Mouse (Mus musculus): ENCODE data around the gene Dhx57. TPM values are rescaled to one million over a fixed set of nuclear protein-coding genes. Genes with fewer than 3 reads are reported as not detected.
"Not testable (repeated sequence)": the region's sequence is repeated elsewhere in the genome, so short reads cannot be mapped to it uniquely, and the experiment has no call there.

The Dhx57 gene
- polyA plus RNA-seq, 1 experiment, result 24.4 TPM

GRCm38 (mm10) chr17:80284446-80284845, 5.8 kb downstream of the Dhx57 start:
- no peak for DNase-seq
- Histone ChIP-seq H3K4me1 (ENCODE audit: control insufficient read depth, insufficient read depth, low read length) (no peaks in the 10 kb centered on the region; the same call in 1 of the 2 replicates), H3K27me3 (ENCODE audit: control insufficient read depth, insufficient read depth, low read length) (no peaks in the 10 kb centered on the region), H3K4me3 (replicated peaks; ENCODE audit: insufficient read depth, low read depth, low read length) (no peak overlapping the region), H3K27ac (ENCODE audit: insufficient read depth, low read length) (no peak overlapping the region)
- TF ChIP-seq CTCF (IDR thresholded peaks at IDR 0.05; ENCODE audit: borderline replicate concordance, insufficient read depth, low read depth, low read length) (no peak), POLR2A (IDR thresholded peaks at IDR 0.05; ENCODE audit: borderline replicate concordance, insufficient read depth, low read length) (no peak)
- WGBS, result 94% methylated on average over 4 of the region's 4 CpGs

GRCm38 (mm10) chr17:80279340-80280070, 10.8 kb downstream of the Dhx57 start:
- Histone ChIP-seq H3K4me3 (replicated peaks; ENCODE audit: insufficient read depth, low read depth, low read length) (no peak overlapping the region), H3K27ac (ENCODE audit: insufficient read depth, low read length) (no peak overlapping the region), H3K27me3 (ENCODE audit: control insufficient read depth, insufficient read depth, low read length) (no peaks in the 10 kb centered on the region), H3K4me1 (ENCODE audit: control insufficient read depth, insufficient read depth, low read length) (no peaks in the 10 kb centered on the region)
- 96% methylated on average over 8 of the region's 8 CpGs for WGBS
- DNase-seq, result no peak
- TF ChIP-seq CTCF (IDR thresholded peaks at IDR 0.05; ENCODE audit: borderline replicate concordance, insufficient read depth, low read depth, low read length) (no peak), POLR2A (IDR thresholded peaks at IDR 0.05; ENCODE audit: borderline replicate concordance, insufficient read depth, low read length) (no peak)

- no peak for TF ChIP-seq POLR2A (IDR thresholded peaks at IDR 0.05; ENCODE audit: borderline replicate concordance, insufficient read depth, low read length)
- no peak for TF ChIP-seq CTCF (IDR thresholded peaks at IDR 0.05; ENCODE audit: borderline replicate concordance, insufficient read depth, low read depth, low read length)
- Histone ChIP-seq H3K4me3 (replicated peaks; ENCODE audit: insufficient read depth, low read depth, low read length) (no peak overlapping the region), H3K4me1 (ENCODE audit: control insufficient read depth, insufficient read depth, low read length) (no peaks in the 10 kb centered on the region), H3K27ac (ENCODE audit: insufficient read depth, low read length) (no peak overlapping the region), H3K27me3 (ENCODE audit: control insufficient read depth, insufficient read depth, low read length) (no peaks in the 10 kb centered on the region)
- no peak for DNase-seq
- WGBS, result 92% methylated on average over 4 of the region's 4 CpGs
These were observed 12.0 kb downstream of the Dhx57 start for GRCm38 (mm10) chr17:80278255-80278654.

- not testable (repeated sequence) for H3K4me1 ChIP-seq (ENCODE audit: control insufficient read depth, insufficient read depth, low read length); H3K27ac ChIP-seq (ENCODE audit: insufficient read depth, low read length); H3K27me3 ChIP-seq (ENCODE audit: control insufficient read depth, insufficient read depth, low read length); H3K4me3 ChIP-seq (replicated peaks; ENCODE audit: insufficient read depth, low read depth, low read length); DNase-seq
- 93% methylated on average over 7 of the region's 7 CpGs for WGBS
These were observed 19.7 kb downstream of the Dhx57 start for GRCm38 (mm10) chr17:80270622-80271021.

- Histone ChIP-seq H3K27ac (ENCODE audit: insufficient read depth, low read length) (no peak overlapping the region), H3K4me3 (replicated peaks; ENCODE audit: insufficient read depth, low read depth, low read length) (no peak overlapping the region), H3K27me3 (ENCODE audit: control insufficient read depth, insufficient read depth, low read length) (no peaks in the 10 kb centered on the region), H3K4me1 (ENCODE audit: control insufficient read depth, insufficient read depth, low read length) (peaks cover 8% of the 10 kb centered on the region)
- TF ChIP-seq POLR2A (IDR thresholded peaks at IDR 0.05; ENCODE audit: borderline replicate concordance, insufficient read depth, low read length), result no peak
- no peak for TF ChIP-seq CTCF (IDR thresholded peaks at IDR 0.05; ENCODE audit: borderline replicate concordance, insufficient read depth, low read depth, low read length)
- DNase-seq, result no peak
- WGBS, result 98% methylated on average over 3 of the region's 3 CpGs
These were observed 22.1 kb downstream of the Dhx57 start for GRCm38 (mm10) chr17:80268151-80268550.

DNA sequence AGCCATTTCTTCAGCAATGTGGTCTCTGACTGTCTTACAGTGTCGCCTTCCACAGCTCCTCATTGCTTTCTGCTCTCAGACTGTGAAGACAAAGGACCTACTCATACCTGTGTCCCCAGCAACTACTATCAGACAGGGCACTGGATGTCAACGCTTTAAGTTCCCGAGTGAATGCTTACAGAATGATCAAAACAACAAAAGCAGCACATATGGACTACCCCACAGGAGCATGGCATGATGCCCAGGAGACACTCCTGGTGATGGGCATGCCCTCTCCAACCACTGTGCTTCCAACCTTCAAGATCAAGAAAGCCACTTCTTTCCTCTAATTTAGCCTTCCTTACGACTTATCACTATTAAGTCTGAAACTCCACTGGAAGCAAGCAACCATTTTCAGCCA, 23.2 kb downstream of the Dhx57 start:
- H3K27ac ChIP-seq (ENCODE audit: insufficient read depth, low read length), result no peak overlapping the region
- peak; percentile 72 to 78 for DNase-seq
- WGBS, result 33% methylated on average over 4 of the region's 4 CpGs
- no peak overlapping the region for H3K4me3 ChIP-seq (replicated peaks; ENCODE audit: insufficient read depth, low read depth, low read length)
- TF ChIP-seq CTCF (IDR thresholded peaks at IDR 0.05; ENCODE audit: borderline replicate concordance, insufficient read depth, low read depth, low read length) (no peak), POLR2A (IDR thresholded peaks at IDR 0.05; ENCODE audit: borderline replicate concordance, insufficient read depth, low read length) (no peak)
- H3K27me3 ChIP-seq (ENCODE audit: control insufficient read depth, insufficient read depth, low read length), result no peaks in the 10 kb centered on the region
- H3K4me1 ChIP-seq (ENCODE audit: control insufficient read depth, insufficient read depth, low read length), result peaks cover 8% of the 10 kb centered on the region

DNA sequence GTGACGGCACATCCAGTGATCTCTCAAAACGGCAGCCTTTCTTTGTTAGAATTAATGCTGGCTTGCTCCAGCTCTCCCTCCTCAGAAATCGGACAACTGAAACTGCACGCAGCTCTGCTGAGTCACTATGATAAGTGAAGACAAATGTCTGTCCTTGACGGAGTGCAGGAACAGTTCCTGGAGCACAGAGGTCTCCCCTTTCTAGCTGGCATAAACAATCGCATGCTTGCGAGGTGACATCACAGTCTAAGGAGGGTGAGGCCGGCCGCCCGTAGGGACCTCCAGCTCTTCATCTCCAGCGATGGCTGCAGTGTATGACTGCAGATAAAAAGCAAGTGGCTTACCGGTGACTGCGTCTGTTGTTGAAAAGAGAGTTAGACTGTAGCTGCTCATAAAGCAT, 35.1 kb downstream of the Dhx57 start:
- no peak for DNase-seq
- H3K27ac ChIP-seq (ENCODE audit: insufficient read depth, low read length), result no peak overlapping the region
- no peaks in the 10 kb centered on the region for H3K27me3 ChIP-seq (ENCODE audit: control insufficient read depth, insufficient read depth, low read length)
- TF ChIP-seq CTCF (IDR thresholded peaks at IDR 0.05; ENCODE audit: borderline replicate concordance, insufficient read depth, low read depth, low read length) (no peak), POLR2A (IDR thresholded peaks at IDR 0.05; ENCODE audit: borderline replicate concordance, insufficient read depth, low read length) (no peak)
- no peak overlapping the region for H3K4me3 ChIP-seq (replicated peaks; ENCODE audit: insufficient read depth, low read depth, low read length)
- 77% methylated on average over 13 of the region's 13 CpGs for WGBS
- no peaks in the 10 kb centered on the region for H3K4me1 ChIP-seq (ENCODE audit: control insufficient read depth, insufficient read depth, low read length)

DNA sequence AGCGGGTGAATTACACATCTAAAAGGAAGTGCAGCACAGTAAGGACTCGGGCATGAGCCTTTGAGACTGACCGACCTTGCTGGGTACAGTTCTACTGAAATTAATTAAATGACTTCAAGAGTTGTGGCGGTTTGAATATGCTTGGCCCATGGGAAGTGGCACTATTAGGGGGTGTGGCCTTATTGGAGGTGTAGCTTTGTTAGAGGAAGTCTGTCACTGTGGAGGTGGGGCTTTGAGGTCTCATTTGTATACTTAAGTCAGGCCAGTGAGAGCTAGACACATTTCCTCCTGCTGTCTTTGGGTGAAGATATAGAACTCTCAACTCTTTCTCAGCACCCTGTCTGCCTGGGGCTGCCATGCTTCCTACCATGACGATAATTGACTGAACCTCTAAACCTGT, 35.9 kb downstream of the Dhx57 start:
- Histone ChIP-seq H3K27ac (ENCODE audit: insufficient read depth, low read length) (no peak overlapping the region), H3K27me3 (ENCODE audit: control insufficient read depth, insufficient read depth, low read length) (no peaks in the 10 kb centered on the region), H3K4me3 (replicated peaks; ENCODE audit: insufficient read depth, low read depth, low read length) (no peak overlapping the region), H3K4me1 (ENCODE audit: control insufficient read depth, insufficient read depth, low read length) (no peaks in the 10 kb centered on the region)
- no peak for TF ChIP-seq POLR2A (IDR thresholded peaks at IDR 0.05; ENCODE audit: borderline replicate concordance, insufficient read depth, low read length)
- no peak for TF ChIP-seq CTCF (IDR thresholded peaks at IDR 0.05; ENCODE audit: borderline replicate concordance, insufficient read depth, low read depth, low read length)
- DNase-seq, result no peak
- WGBS, result 97% methylated on average over 5 of the region's 5 CpGs

Data from cerebellum, adult 2 months (tissue).